Mouse (Mus musculus) olfactory bulb, adult 2 months (tissue): ENCODE measurements at regions not wholly inside any gene's neighbourhood (a gene's known extent, or its start where the extent isn't known, plus 50 kb on each side); places are given as distances from the start of the nearest gene placed in this dataset.

Experiments used
- H3K27ac ChIP-seq: fragments of 200-500 bp; 2 replicates; pipeline ENCODE4 v1.5.1; 2012; ENCODE audit warnings: low read depth, low read length; ENCODE audit not compliant: insufficient read depth
- H3K4me1 ChIP-seq: fragments of 200-500 bp; 2 replicates; pipeline ENCODE4 v1.6.1; 2012; ENCODE audit warnings: low read length; ENCODE audit not compliant: control insufficient read depth, insufficient read depth
- H3K4me3 ChIP-seq: fragments of 200-500 bp; 2 replicates; pipeline ENCODE4 v1.5.1; 2012; ENCODE audit warnings: mild to moderate bottlenecking, low read depth, low read length, moderate library complexity; ENCODE audit not compliant: insufficient read depth
- CTCF ChIP-seq: fragments of 200-500 bp; IDR thresholded peaks from 2 replicates; pipeline ENCODE4 v1.5.1; 2012; ENCODE audit warnings: low read depth, mild to moderate bottlenecking, low read length, moderate library complexity; ENCODE audit not compliant: insufficient read depth
- POLR2A ChIP-seq: fragments of 200-500 bp; IDR thresholded peaks from 2 replicates; pipeline ENCODE4 v1.6.1; 2012; ENCODE audit warnings: mild to moderate bottlenecking, low read depth, low read length, moderate library complexity; ENCODE audit not compliant: insufficient read depth
- WGBS: fragments of 180-500 bp; shearing (Covaris S2); methylation state at CpG from one replicate; pipeline ENCODE4 v1.1.7; 2018; 5-methylcytosine and 5-hydroxymethylcytosine counted together

DNA sequence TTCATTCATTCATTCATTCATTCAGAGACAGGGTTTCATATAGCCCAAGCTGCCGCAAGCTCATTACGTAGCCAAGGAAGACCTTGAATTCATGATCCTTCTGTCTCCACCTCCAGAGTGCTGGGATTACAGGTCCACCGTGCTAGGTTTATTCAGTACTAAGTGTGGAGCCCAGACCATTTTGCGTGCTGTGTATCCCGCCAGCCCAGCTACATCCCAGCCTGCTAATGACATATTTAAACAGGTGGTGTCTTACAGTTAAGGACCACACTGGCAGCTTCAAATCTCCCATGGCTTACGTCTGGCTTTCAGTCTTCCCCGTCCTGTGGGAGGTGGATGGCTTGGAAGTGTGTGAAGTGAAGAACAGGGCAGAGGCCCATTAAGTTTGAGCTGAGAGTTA lies 111.2 kb upstream of the Auts2 start:
- H3K27ac ChIP-seq = no peak overlapping the region
- TF ChIP-seq CTCF (no peak), POLR2A (no peak)
- H3K4me3 ChIP-seq = no peak overlapping the region
- 96% methylated on average over 7 of the region's 7 CpGs for WGBS
- H3K4me1 ChIP-seq = peaks cover 13% of the 10 kb centered on the region

GRCm38 (mm10) chr5:132653694-132654300 lies 110.7 kb upstream of the Auts2 start:
- H3K27ac ChIP-seq = no peak overlapping the region
- no peak for TF ChIP-seq POLR2A
- H3K4me3 ChIP-seq = no peak overlapping the region
- peaks cover 14% of the 10 kb centered on the region for H3K4me1 ChIP-seq
- 51% methylated on average over 6 of the region's 6 CpGs for WGBS

DNA sequence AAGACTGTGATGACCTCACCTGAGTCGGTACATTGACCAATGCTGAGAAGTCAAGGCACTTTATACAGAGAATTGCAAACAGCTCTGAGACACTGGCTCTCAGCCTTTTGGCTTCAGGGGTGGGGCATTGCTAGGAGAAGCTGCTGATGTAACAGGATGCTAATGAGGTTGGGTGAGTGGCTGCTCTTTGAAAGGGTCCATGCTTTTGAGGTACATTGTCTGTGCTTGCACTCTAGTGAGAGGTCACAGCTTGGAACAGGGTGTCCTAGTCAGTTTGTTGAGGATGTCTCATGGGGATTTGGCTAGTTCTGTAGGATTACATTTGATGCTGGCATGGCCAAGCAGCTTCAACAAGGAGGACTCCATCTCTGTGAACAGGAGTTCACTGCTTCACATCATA lies 109.1 kb upstream of the Auts2 start:
- Histone ChIP-seq H3K27ac (no peak overlapping the region), H3K4me3 (no peak overlapping the region), H3K4me1 (peaks cover 16% of the 10 kb centered on the region)
- TF ChIP-seq CTCF (no peak), POLR2A (no peak)
- WGBS = 39% methylated on average over 1 of the region's 1 CpGs

GRCm38 (mm10) chr5:132649771-132650170 lies 106.6 kb upstream of the Auts2 start:
- H3K27ac ChIP-seq = peak overlapping the region; percentile 32; the same call in 1 of the 2 replicates
- no peak overlapping the region for H3K4me3 ChIP-seq
- H3K4me1 ChIP-seq = peaks cover 16% of the 10 kb centered on the region
- WGBS = 32% methylated on average over 7 of the region's 7 CpGs
- TF ChIP-seq CTCF (no peak), POLR2A (no peak)

DNA sequence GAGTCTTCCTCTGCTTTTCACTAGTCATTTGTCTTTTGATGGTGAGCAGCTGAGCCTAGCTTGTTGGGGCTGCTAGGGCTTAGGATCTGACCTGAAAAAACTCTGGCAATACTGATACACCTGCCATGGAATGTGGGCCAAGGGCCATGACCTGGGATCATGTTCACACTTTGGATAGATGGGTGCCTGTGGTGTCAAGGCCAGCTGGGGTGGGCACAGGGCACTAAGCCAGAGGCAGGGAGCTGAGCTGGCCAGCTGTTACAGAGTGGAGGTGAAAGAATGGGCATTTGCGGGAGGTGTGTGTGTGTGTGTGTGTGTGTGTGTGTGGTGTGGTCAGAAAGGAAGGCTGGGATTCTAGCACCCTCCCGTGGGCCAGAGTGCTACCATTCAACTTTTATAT lies 105.6 kb upstream of the Auts2 start:
- TF ChIP-seq CTCF (no peak), POLR2A (no peak)
- Histone ChIP-seq H3K27ac (no peak overlapping the region), H3K4me3 (no peak overlapping the region), H3K4me1 (peaks cover 15% of the 10 kb centered on the region)
- 50% methylated on average over 2 of the region's 2 CpGs for WGBS

GRCm38 (mm10) chr5:132644646-132645172 lies 101.6 kb upstream of the Auts2 start:
- peaks cover 6% of the 10 kb centered on the region for H3K4me1 ChIP-seq
- TF ChIP-seq CTCF = no peak
- no peak for TF ChIP-seq POLR2A
- H3K27ac ChIP-seq = no peak overlapping the region
- WGBS = 89% methylated on average over 5 of the region's 5 CpGs
- no peak overlapping the region for H3K4me3 ChIP-seq

GRCm38 (mm10) chr5:132643270-132643669 lies 100.1 kb upstream of the Auts2 start:
- WGBS = 65% methylated on average over 3 of the region's 3 CpGs
- Histone ChIP-seq H3K27ac (no peak overlapping the region), H3K4me3 (no peak overlapping the region), H3K4me1 (no peaks in the 10 kb centered on the region)
- TF ChIP-seq POLR2A (no peak), CTCF (no peak)

DNA sequence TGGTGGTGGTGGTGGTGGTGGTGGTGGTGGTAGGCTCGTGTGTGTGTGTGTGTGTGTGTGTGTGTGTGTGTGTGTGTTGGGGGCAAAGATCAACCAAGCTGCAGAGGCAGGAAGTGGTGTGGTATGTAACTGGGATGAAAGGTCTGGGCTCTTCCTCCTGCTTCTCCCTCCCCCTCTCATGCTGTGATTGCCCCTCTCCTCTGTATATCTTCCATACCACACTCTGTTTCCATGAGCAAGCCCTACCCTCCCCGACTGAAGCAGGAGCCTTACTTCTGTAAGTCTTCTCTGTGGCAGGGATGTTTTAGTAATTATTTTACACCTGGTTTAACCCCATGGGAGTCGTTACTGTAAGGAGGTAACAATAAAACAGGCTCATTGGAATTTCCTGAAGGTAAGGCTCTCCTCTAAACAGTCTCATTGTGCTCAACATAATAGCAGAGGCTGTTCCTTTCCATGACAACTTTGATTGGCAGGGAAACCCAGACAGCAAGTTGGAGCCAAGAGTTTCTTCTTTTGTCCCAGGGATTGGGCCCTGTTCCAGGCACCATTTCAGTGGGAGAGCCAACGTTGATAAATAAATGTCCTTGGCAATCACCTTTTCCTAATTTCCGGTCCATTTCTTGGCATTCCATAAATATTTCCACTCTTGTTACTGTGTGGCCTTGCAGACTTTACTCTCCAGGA lies 90.2 kb upstream of the Auts2 start:
- Histone ChIP-seq H3K4me1 (no peaks in the 10 kb centered on the region), H3K4me3 (no peak overlapping the region), H3K27ac (no peak overlapping the region)
- TF ChIP-seq POLR2A = no peak
- no peak for TF ChIP-seq CTCF
- WGBS = 54% methylated on average over 5 of the region's 5 CpGs

- Histone ChIP-seq H3K4me1 (no peaks in the 10 kb centered on the region), H3K4me3 (no peak overlapping the region), H3K27ac (no peak overlapping the region)
- 31% methylated on average over 7 of the region's 7 CpGs for WGBS
- no peak for TF ChIP-seq CTCF
- TF ChIP-seq POLR2A = no peak
Measured at GRCm38 (mm10) chr5:132621751-132622150, 78.6 kb upstream of the Auts2 start.
